Mouse (Mus musculus): ENCODE measurements at regions not wholly inside any gene's neighbourhood (a gene's known extent, or its start where the extent isn't known, plus 50 kb on each side); places are given as distances from the start of the nearest gene placed in this dataset.

DNA sequence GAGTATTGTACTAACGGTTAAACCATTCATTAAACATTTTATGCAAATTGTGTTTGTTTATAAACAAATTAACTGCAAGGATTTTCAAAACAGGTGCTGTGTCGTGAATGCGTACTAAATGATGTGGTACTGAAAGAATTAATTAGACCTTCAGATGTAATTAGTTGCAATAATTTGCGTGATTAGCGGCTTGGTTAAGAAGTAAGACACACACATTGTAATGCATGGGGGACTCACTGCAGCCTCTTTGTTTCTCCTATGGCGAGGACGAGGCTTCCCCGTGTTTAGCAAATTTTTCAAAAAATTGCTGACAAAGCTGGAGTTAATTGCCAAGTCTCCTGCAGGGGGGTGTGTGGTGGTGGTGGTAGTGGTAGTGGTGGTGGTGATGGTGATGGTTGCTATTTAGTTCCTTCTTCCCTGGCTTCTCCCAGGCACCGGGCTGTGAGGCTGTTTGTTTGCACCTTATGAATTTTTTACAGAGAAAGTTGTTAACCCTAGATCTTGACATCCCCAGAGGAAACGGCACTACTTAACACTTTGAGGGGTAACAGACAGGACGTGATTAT, 275.4 kb upstream of the Zfp507 start:
- TF ChIP-seq CTCF (IDR thresholded peaks at IDR 0.05; ENCODE audit: control insufficient read depth, insufficient read depth, insufficient read length) (no peak), USF1 (IDR thresholded peaks at IDR 0.05; ENCODE audit: low read depth) (no peak), MYOG (IDR thresholded peaks at IDR 0.05; ENCODE audit: control insufficient read depth, extremely low read depth, insufficient read length) (no peak), CEBPB (IDR thresholded peaks at IDR 0.05; ENCODE audit: low read depth) (no peak), MYOD1 (IDR thresholded peaks at IDR 0.05; ENCODE audit: control insufficient read depth, insufficient read length, low read depth) (no peak)
